Mouse (Mus musculus) liver, postnatal 0 days (tissue): ENCODE results near the gene Ccl4.

Experiments
- CTCF ChIP-seq: sonication (generic); IDR thresholded peaks from 2 replicates; pipeline ENCODE4 v1.5.1; 2016; ENCODE audit warnings: antibody characterized with exemption, low read depth
- EP300 ChIP-seq: IDR thresholded peaks from 2 replicates; pipeline ENCODE4 v1.6.1; 2016; ENCODE audit warnings: antibody characterized with exemption, low read depth, mild to moderate bottlenecking

DNA sequence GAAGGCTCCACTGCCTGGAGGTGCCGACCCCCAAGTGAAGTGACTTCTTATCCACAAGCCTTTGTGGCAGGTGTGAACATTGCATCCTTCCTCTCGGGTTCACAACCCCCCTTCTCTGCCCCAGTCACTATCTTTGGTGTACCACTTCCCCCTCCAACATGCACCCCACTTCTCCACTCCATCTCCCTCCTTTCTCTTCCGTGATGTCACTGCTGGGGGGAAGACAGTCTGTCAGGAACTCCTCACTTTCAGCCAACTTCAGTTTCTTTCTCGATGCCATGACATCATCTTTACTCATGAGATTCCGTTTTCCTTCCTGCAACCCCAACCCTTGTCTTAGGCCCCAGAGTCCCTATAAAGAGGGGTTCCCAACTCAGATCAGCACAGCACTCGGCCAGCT lies at the start of gene Ccl4:
- TF ChIP-seq EP300, result no peak
- no peak for TF ChIP-seq CTCF
